Comparison of ENCODE assay signal across 18 mouse cellular contexts in the genomic region with DNA sequence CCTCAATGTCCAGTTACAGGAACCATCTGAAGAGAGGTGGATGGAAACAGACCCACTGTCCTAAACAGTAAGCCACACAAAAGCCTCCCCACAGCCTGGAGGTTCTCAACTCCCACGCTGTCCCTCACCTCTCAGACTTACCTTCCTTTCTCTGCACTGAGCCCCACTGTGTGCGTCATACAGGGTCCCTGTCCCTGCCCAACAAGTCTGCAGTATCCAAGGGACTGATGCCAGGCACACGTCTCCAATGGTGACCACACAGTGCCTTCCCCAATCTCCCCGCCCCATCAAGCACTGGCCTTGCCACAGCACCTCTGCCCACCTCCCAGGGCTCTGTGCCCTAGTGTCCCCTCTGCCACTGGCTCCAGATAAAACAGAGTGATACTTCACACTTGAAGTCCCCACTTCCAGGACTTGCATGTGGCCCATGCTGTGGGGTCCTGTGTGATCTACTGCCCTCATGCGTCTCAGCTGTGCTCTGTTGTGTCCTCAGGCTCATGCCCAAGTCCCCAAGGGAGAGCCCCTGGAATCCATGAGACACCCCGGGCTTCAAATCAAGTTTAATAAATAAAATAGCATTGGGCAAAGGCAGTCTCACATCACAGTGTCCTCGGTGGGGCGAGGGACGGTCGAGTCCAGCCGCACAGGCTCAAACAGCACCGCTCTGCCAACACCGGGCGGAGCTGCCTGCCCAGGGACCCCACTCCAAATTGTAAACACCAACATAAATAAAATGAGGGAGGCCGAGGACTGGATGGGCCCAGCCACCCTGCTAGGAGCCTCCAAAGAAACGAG. TPM values are rescaled to one million over a fixed set of nuclear protein-coding genes. Genes with fewer than 3 reads are reported as not detected.
DNase-seq lines count a peak whose midpoint lies in the region.
"Had no signal": no experiment of that assay in that cellular context is flagged by ENCODE, and none has a peak within 500 bp of the region (broad histone marks: within the 10 kb centered on the region; RNA-seq: fewer than 3 reads in every experiment).

No protein-coding gene starts in this region.

- DNase-seq in heart, adult 11 months: peak; percentile 86
- no peak for DNase-seq in heart, postnatal 10 days
- peak; percentile 5 to 13 for DNase-seq in layer of hippocampus, postnatal 10 days (ENCODE audit: low spot score in 2 of 2)
- no peak for DNase-seq in layer of hippocampus, postnatal 36 days
- DNase-seq in thymus, postnatal 36 days: peak; percentile 1 to 3
- DNase-seq in thymus, postnatal 0 days (ENCODE audit: low spot score): no peak
- DNase-seq in lung, postnatal 14 days: no peak
- DNase-seq: gastrocnemius, adult 2 months had no signal

- intact Hi-C loops in heart, postnatal 10 days (cut with DNase I): no loop called here

RNA-seq across cellular contexts. Expression of gene Plpp2, which starts 6.3 kb away (rescaled TPM):
- total RNA-seq in heart, postnatal 10 days (2021): 1 to 10 TPM; 3.4 to 6.0 TPM
- 1 to 10 TPM; 4.0 to 4.3 TPM for total RNA-seq in layer of hippocampus, postnatal 10 days (2021)
- total RNA-seq in layer of hippocampus, postnatal 36 days (2021): 1 to 10 TPM; 5.3 to 5.9 TPM
- 3.3 and 4.2 TPM in 2 replicates for polyA plus RNA-seq in thymus, postnatal 0 days (2015; fragmentation: Nextera tagmentation; extraction: Ambion mirVana)

RNA-seq across cellular contexts. Expression of gene Mier2, which starts 15.1 kb away (rescaled TPM):
- total RNA-seq in heart, postnatal 10 days (2021): 10 to 100 TPM; 12.4 to 15.6 TPM
- total RNA-seq in layer of hippocampus, postnatal 10 days (2021): 10 to 100 TPM; 52.1 to 56.3 TPM
- total RNA-seq in layer of hippocampus, postnatal 36 days (2021): 10 to 100 TPM; 54.0 to 60.9 TPM
- 32.4 and 32.7 TPM in 2 replicates for polyA plus RNA-seq in thymus, postnatal 0 days (2015; fragmentation: Nextera tagmentation; extraction: Ambion mirVana)

RNA-seq across cellular contexts. Expression of gene Theg, which starts 47.2 kb away (rescaled TPM):
- not detected for total RNA-seq in heart, postnatal 10 days (2021)
- not detected for total RNA-seq in layer of hippocampus, postnatal 10 days (2021)
- under 1 TPM in 1 of 2 experiments, not detected in 1; 0.60 TPM for total RNA-seq in layer of hippocampus, postnatal 36 days (2021)
- polyA plus RNA-seq in thymus, postnatal 0 days (2015; fragmentation: Nextera tagmentation; extraction: Ambion mirVana): not detected in 2 replicates
- total RNA-seq: ES-E14; gastrocnemius, adult 2 months; heart, adult 8-10 months; heart, postnatal 25 days had no signal
- polyA plus RNA-seq: embryonic facial prominence, embryonic 11.5 days; erythroblast, embryonic 14.5 days; kidney, embryonic 14.5 days; limb, embryonic 10.5 days; liver, embryonic 14.5 days; lung, postnatal 0 days; midbrain, embryonic 15.5 days had no signal

Comparison
In these comparisons a context has a peak if more than half of its experiments do, and no peak if none do; other contexts are left out.
1. DNase-seq: peak in heart, adult 11 months (single experiment), layer of hippocampus, postnatal 10 days (2 of 2) and thymus, postnatal 36 days (2 of 2); none in heart, postnatal 10 days (0 of 2), layer of hippocampus, postnatal 36 days (0 of 2), thymus, postnatal 0 days (single experiment) and lung, postnatal 14 days (single experiment).